Mouse (Mus musculus): ENCODE measurements around the gene Mrpl3.

DNA sequence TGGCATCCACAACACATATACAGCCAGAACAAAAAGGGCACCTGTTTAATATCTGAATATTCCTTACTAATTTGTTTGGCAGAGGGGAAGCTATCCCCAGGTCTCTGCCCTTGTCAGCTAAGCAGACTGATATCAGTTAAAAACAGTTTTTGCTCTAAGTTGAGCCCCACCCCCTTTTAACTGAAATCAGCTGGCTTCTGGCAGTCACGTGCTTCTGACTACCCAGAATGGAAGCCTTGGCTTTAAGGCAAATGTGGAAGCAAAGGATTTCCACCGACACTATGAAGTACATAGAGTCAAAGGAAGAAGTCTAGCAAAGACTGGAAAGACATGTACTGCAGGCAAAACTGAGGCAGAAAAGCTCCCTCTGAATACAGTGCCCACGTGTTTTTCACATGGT is 15.2 kb upstream of the Mrpl3 start:
- no peak for TF ChIP-seq CTCF (conservative IDR thresholded peaks at IDR 0.05; ENCODE audit: low read length)
- no peak for TF ChIP-seq POU5F1 (IDR thresholded peaks at IDR 0.05; ENCODE audit: borderline replicate concordance, low read length)
- TF ChIP-seq NANOG (IDR thresholded peaks at IDR 0.05; ENCODE audit: borderline replicate concordance, low read length) = no peak

All from E14TG2a.4 (cell line).